Mouse (Mus musculus) hindbrain, embryonic 11.5 days (tissue): ENCODE results near the gene Ajap1. TPM values are rescaled to one million over a fixed set of nuclear protein-coding genes. Genes with fewer than 3 reads are reported as not detected.

Experiments
- ATAC-seq: fragments of 200-750 bp; cut with Nextera tagmentation; 2 replicates; pipeline ENCODE4 v1.8.0; 2017; ENCODE audit warnings: mild to moderate bottlenecking, moderate TSS enrichment, moderate library complexity; ENCODE audit not compliant: low FRiP score
- DNase-seq: peaks from one replicate; pipeline ENCODE4 v3.0.0-alpha.2; 2015; ENCODE audit warnings: low spot score
- H3K27ac ChIP-seq: fragments of 300-500 bp; sonication (generic); 2 replicates; pipeline ENCODE4 v1.5.1; 2014; ENCODE audit warnings: mild to moderate bottlenecking, low read depth, low read length
- H3K27me3 ChIP-seq: fragments of 300-500 bp; sonication (generic); 2 replicates; pipeline ENCODE4 v1.6.1; 2014; ENCODE audit warnings: mild to moderate bottlenecking, low read length, moderate library complexity, mixed read lengths; ENCODE audit not compliant: control insufficient read depth, insufficient read depth
- H3K36me3 ChIP-seq: fragments of 300-500 bp; sonication (generic); 2 replicates; pipeline ENCODE4 v1.6.1; 2014; ENCODE audit warnings: mild to moderate bottlenecking, low read length, moderate library complexity, mixed read lengths; ENCODE audit not compliant: control insufficient read depth, insufficient read depth
- H3K4me1 ChIP-seq: fragments of 300-500 bp; sonication (generic); replicated peaks from 2 replicates; pipeline ENCODE4 v1.6.1; 2014; ENCODE audit warnings: low read length, mixed read lengths; ENCODE audit not compliant: control insufficient read depth, insufficient read depth
- H3K4me2 ChIP-seq: fragments of 300-500 bp; sonication (generic); replicated peaks from 2 replicates; pipeline ENCODE4 v1.6.1; 2014; ENCODE audit warnings: mild to moderate bottlenecking, low read depth, low read length
- H3K4me3 ChIP-seq: fragments of 300-500 bp; sonication (generic); 2 replicates; pipeline ENCODE4 v1.5.1; 2014; ENCODE audit warnings: low read depth, low read length
- H3K9ac ChIP-seq: fragments of 300-500 bp; sonication (generic); 2 replicates; pipeline ENCODE4 v1.6.1; 2014; ENCODE audit warnings: low read depth, low read length
- H3K9me3 ChIP-seq: fragments of 300-500 bp; sonication (generic); 2 replicates; pipeline ENCODE4 v1.6.1; 2016; ENCODE audit warnings: low read length; ENCODE audit not compliant: control insufficient read depth
- WGBS: fragments of 180-500 bp; shearing (Covaris S2); extraction: QIAGEN DNeasy Blood & Tissue Kit; methylation state at CpG from one replicate; pipeline ENCODE4 v1.1.7; 2014; 5-methylcytosine and 5-hydroxymethylcytosine counted together
- polyA plus RNA-seq: library from polyadenylated mRNA; unstranded; fragments of >200 nt; fragmentation: Nextera tagmentation; extraction: Ambion mirVana; gene quantifications from 2 replicates; pipeline ENCODE4 v1.2.1, GENCODE M21; 2014

Gene Ajap1
- polyA plus RNA-seq, 1 experiment from 2014 or later: 3.7 TPM

DNA sequence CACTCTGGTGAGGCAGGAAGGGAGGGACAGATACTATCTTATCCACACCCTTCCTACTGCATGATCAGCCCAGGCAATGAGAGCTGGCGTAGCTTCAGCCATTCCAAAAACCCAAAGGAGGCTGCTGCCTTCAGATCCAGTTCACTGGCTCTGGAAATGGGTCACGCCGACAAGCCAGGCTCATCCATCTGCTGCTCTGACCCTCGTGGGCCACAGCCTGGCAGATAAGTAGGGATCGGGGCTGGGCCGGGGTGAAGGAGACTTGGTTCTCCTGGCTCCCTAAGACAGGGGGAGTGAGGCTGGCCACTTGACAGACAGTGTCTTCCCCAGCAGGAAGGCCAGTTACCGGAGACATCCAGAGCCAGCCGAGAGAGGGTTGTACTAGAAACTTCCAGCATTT is 84.2 kb downstream of the Ajap1 start:
- no peak for ATAC-seq

DNA sequence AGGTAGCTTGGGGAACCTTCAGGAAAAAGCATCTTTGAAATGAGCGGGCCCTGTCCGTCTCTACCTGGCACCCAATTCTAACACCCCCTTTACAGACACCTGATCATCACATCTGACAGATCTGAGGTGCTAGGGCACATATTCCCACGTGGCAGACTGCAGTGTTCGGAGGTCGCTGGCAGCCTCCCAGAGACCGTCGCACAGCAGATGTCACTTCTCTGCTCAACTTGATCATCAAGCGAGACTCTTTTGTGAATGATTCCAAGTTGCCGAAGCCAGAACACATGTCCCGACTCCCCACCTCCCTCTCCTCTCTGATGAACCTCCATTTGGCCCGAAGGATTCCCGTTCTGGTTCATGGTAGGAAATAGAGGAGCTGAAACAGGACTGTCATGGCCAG is 95.1 kb downstream of the Ajap1 start:
- WGBS: 91% methylated on average over 12 of the region's 12 CpGs
- Histone ChIP-seq H3K4me3 (no peak overlapping the region), H3K4me2 (no peak overlapping the region), H3K36me3 (no peaks in the 10 kb centered on the region), H3K27me3 (no peaks in the 10 kb centered on the region), H3K9me3 (no peaks in the 10 kb centered on the region), H3K27ac (no peak overlapping the region), H3K4me1 (no peaks in the 10 kb centered on the region), H3K9ac (no peak overlapping the region)
- no peak for ATAC-seq
- DNase-seq: no peak

More for the DNA sequence above, 84.2 kb downstream of the Ajap1 start:
- Histone ChIP-seq H3K4me2 (no peak overlapping the region), H3K4me1 (no peaks in the 10 kb centered on the region), H3K27ac (no peak overlapping the region), H3K36me3 (no peaks in the 10 kb centered on the region), H3K9ac (no peak overlapping the region), H3K4me3 (no peak overlapping the region), H3K27me3 (no peaks in the 10 kb centered on the region), H3K9me3 (no peaks in the 10 kb centered on the region)
- no peak for DNase-seq
- WGBS: 94% methylated on average over 8 of the region's 8 CpGs

DNA sequence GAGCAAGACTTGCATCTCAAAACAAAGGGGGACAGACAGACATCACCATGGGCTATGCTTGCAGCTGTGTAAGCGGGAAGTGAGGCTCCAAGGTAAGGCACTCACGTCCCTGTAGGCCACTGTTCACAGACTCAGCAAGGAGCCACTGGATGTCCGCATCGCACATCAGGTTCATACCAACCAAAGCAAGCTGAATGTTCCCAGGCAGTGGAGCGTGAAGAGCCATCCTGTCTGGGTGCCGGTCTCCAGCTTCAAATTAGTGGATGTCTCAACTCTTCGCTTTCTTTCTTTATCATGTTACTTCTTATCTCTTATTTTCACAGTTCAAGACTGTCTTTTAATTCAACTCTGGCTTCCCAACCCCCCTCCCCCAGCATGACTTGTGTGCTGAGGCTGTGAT is 101.2 kb downstream of the Ajap1 start:
- WGBS: 49% methylated on average over 7 of the region's 7 CpGs
- no peak overlapping the region for H3K27ac ChIP-seq
- H3K9ac ChIP-seq: no peak overlapping the region
- no peak overlapping the region for H3K4me2 ChIP-seq
- no peaks in the 10 kb centered on the region for H3K4me1 ChIP-seq
- no peaks in the 10 kb centered on the region for H3K36me3 ChIP-seq
- ATAC-seq (no peak), DNase-seq (no peak)
- 0 out of 2 replicates have a peak, but pooled peaks cover 2% of the 10 kb centered on the region for H3K27me3 ChIP-seq
- no peaks in the 10 kb centered on the region for H3K9me3 ChIP-seq
- no peak overlapping the region for H3K4me3 ChIP-seq

DNA sequence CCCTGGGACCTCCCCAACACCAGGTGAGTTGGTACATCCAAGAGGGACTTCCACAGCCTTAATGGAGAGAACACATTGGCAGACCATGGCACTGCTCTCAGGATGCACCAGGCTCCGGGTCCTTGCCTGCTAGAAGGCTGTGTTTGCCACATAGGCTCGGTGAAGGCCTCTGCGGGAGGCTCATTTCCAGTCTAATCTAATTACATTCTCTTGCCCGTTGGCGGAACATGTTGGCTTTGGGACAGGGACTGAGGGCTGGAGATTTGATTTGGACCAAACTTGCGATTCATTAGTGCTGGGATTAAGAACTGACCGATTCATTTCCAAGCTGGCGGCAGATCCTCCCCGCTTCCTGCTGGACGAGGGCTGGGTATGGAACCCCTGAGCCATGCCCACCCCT is 101.7 kb downstream of the Ajap1 start:
- ATAC-seq: no peak
- no peak for DNase-seq
- H3K4me3 ChIP-seq: no peak overlapping the region
- H3K36me3 ChIP-seq: no peaks in the 10 kb centered on the region
- no peaks in the 10 kb centered on the region for H3K4me1 ChIP-seq
- H3K27ac ChIP-seq: no peak overlapping the region
- no peak overlapping the region for H3K4me2 ChIP-seq
- no peaks in the 10 kb centered on the region for H3K9me3 ChIP-seq
- H3K9ac ChIP-seq: no peak overlapping the region
- WGBS: 87% methylated on average over 10 of the region's 10 CpGs
- H3K27me3 ChIP-seq: 0 out of 2 replicates have a peak, but pooled peaks cover 2% of the 10 kb centered on the region

DNA sequence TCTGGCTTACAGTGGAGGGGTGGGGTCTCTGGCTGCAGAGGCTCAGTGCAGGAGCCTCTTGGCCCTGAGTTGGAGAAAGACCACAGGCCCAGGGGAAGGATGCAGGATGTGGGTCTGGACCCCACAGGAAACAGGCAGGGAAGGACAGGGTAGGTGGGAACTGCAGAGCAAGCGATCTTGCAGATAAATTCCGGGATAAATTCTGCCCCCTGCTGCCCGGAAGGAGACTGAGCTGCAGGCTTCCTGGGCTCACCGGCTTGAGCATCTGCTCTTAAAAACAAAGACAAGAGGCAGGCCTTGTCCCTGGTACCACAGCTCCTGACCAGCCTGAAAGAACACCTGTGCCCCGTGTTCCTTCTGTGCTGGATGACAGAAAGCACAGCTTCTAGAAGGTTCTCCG is 104.6 kb downstream of the Ajap1 start:
- Histone ChIP-seq H3K4me2 (no peak overlapping the region), H3K27me3 (0 out of 2 replicates have a peak, but pooled peaks cover 2% of the 10 kb centered on the region), H3K36me3 (no peaks in the 10 kb centered on the region), H3K4me1 (no peaks in the 10 kb centered on the region), H3K4me3 (no peak overlapping the region), H3K9ac (no peak overlapping the region), H3K9me3 (no peaks in the 10 kb centered on the region), H3K27ac (no peak overlapping the region)
- DNase-seq (peak; percentile 60), ATAC-seq (no peak)
- 22% methylated on average over 6 of the region's 6 CpGs for WGBS

DNA sequence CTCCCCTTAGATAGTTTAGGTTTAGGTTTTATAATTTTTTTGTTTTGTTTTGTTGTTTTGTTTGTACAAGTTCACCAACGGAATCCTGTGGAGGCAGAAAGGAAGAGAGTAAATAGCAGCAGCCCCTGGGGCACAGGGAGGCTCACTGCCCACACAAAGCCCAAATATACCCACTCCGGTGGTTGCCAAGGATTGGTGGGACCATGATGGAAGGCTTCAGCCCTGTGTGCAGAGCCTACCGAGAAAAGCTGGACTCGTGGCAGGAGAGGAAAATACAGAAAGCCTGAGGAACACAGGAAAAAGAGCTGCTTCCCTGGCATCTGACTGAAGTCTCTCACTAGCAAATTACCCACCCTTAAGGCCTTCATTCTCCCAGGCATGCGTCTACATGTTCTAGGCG is 108.4 kb downstream of the Ajap1 start:
- no peak overlapping the region for H3K4me2 ChIP-seq
- H3K27me3 ChIP-seq: no peaks in the 10 kb centered on the region
- H3K4me1 ChIP-seq: no peaks in the 10 kb centered on the region
- no peaks in the 10 kb centered on the region for H3K9me3 ChIP-seq
- no peak overlapping the region for H3K4me3 ChIP-seq
- DNase-seq (no peak), ATAC-seq (no peak)
- no peaks in the 10 kb centered on the region for H3K36me3 ChIP-seq
- no peak overlapping the region for H3K9ac ChIP-seq
- H3K27ac ChIP-seq: no peak overlapping the region
- WGBS: 83% methylated on average over 6 of the region's 6 CpGs

DNA sequence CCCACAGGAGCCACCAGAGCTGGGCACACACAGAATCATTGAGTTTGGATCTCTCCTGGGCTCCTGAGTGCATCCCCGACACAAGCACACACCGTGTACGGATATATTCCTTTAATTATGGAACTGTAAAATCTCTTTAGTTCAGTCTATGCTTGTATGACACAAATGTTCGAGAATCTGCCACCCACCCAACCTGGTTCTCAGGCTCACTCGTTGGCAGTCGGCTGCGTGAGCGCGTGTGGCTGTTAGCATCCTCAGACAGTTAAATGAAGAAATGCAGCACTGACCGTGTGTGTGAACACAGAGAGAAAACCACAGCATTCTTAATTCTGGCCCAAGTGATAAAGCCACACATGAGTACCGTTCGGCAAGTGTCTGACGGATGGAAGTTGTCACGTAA is 109.5 kb downstream of the Ajap1 start:
- no peak for DNase-seq

DNA sequence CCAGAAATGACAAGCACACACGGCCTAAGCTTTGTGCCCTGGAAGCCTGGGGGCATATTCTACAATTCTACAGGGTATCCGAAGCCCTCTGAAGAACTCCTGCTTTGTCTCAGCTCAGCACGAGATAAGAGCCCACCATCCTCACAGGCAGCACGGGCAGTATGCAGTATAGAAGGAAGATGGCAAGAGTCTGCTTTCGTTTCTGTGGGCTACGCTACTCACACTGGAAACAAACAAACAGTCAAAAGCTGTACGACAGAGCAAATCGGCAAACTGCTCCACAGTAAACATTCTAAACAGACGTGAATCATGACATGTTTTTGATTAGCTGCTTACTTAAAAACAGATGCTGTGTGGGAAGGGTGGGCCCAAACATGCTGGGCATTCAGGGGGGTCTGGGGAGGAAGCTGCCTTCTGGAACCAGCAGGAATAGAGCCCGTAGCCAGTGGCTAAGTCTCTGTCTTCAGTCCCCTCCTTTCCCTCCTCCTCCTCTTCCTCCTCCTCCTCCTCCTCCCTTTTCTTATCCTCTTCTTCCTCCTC is 113.9 kb downstream of the Ajap1 start:
- Histone ChIP-seq H3K27me3 (no peaks in the 10 kb centered on the region), H3K9me3 (no peaks in the 10 kb centered on the region), H3K9ac (no peak overlapping the region), H3K4me2 (no peak overlapping the region), H3K4me1 (no peaks in the 10 kb centered on the region), H3K36me3 (no peaks in the 10 kb centered on the region), H3K27ac (no peak overlapping the region), H3K4me3 (no peak overlapping the region)
- 66% methylated on average over 10 of the region's 10 CpGs for WGBS
- ATAC-seq (no peak), DNase-seq (no peak)

More for the DNA sequence above, 109.5 kb downstream of the Ajap1 start:
- no peak overlapping the region for H3K4me2 ChIP-seq
- no peaks in the 10 kb centered on the region for H3K9me3 ChIP-seq
- ATAC-seq: no peak
- H3K4me1 ChIP-seq: no peaks in the 10 kb centered on the region
- H3K9ac ChIP-seq: no peak overlapping the region
- H3K27me3 ChIP-seq: no peaks in the 10 kb centered on the region
- H3K27ac ChIP-seq: no peak overlapping the region
- no peaks in the 10 kb centered on the region for H3K36me3 ChIP-seq
- WGBS: 93% methylated on average over 14 of the region's 14 CpGs
- no peak overlapping the region for H3K4me3 ChIP-seq

DNA sequence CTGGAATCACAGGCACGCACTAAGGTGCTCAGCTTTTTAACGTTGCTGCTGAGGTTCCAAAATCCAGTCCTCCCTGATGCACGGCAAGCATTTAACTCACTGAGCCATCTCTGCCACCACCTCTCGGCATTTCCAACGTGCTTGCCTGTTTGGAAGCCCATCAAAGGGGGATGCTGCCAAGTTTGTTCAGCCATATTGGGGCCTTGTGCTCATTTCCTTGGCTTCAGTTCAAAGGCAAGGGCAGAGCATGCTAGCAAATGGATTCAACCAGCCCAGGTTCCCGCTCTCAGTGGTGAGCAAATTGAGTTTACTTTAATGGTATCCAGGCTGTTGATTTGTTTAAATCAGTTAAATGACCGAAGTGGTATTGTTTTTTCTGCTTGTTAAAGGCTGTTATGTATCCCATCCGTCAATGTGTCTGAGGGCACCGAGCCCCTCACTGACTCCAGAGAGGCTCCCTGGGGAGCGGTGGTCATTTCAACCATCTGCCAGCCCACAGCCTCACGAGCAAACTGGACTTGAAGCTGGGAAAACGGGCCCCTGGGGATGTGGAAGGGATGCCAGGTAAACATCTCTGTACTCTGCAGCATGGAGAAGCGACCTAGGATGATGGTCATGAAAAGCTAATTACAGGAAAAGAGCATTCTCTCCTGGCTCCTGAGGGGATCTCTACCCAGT is 121.6 kb downstream of the Ajap1 start:
- ATAC-seq (no peak), DNase-seq (peak; percentile 49)
- no peak overlapping the region for H3K4me2 ChIP-seq
- H3K36me3 ChIP-seq: no peaks in the 10 kb centered on the region
- no peaks in the 10 kb centered on the region for H3K9me3 ChIP-seq
- no peak overlapping the region for H3K4me3 ChIP-seq
- H3K27ac ChIP-seq: no peak overlapping the region
- H3K4me1 ChIP-seq: no peaks in the 10 kb centered on the region
- no peaks in the 10 kb centered on the region for H3K27me3 ChIP-seq
- H3K9ac ChIP-seq: no peak overlapping the region
- 53% methylated on average over 13 of the region's 13 CpGs for WGBS
